Mouse (Mus musculus) T-cell, adult 2 months (primary cell): ENCODE results near the gene Ryr3.

Experiments used
- DNase-seq: peaks from one replicate; pipeline ENCODE4 v3.0.0; 2022; ENCODE audit warnings: low spot score

The Ryr3 gene

GRCm38 (mm10) chr2:112910579-112910978 is 306.3 kb downstream of the Ryr3 start:
- DNase-seq: no peak

- no peak for DNase-seq
Observed at GRCm38 (mm10) chr2:112909142-112909541, 307.8 kb downstream of the Ryr3 start.

GRCm38 (mm10) chr2:112900747-112901146 is 316.1 kb downstream of the Ryr3 start:
- DNase-seq: no peak

- no peak for DNase-seq
Observed at GRCm38 (mm10) chr2:112884456-112885114, 332.3 kb downstream of the Ryr3 start.

- no peak for DNase-seq
Observed at GRCm38 (mm10) chr2:112881805-112882204, 335.1 kb downstream of the Ryr3 start.

- no peak for DNase-seq
Observed at GRCm38 (mm10) chr2:112881376-112881775, 335.5 kb downstream of the Ryr3 start.

GRCm38 (mm10) chr2:112877404-112877803 is 339.5 kb downstream of the Ryr3 start:
- DNase-seq: no peak

GRCm38 (mm10) chr2:112866043-112866551 is 350.8 kb downstream of the Ryr3 start:
- no peak for DNase-seq

GRCm38 (mm10) chr2:112861792-112862191 is 355.1 kb downstream of the Ryr3 start:
- no peak for DNase-seq

GRCm38 (mm10) chr2:112845583-112846512 is 371.0 kb downstream of the Ryr3 start:
- no peak for DNase-seq

- no peak for DNase-seq
Observed at GRCm38 (mm10) chr2:112842877-112843276, 374.0 kb downstream of the Ryr3 start.

GRCm38 (mm10) chr2:112831423-112832305 is 385.2 kb downstream of the Ryr3 start:
- DNase-seq: no peak

- DNase-seq: no peak
Observed at GRCm38 (mm10) chr2:112826571-112826970, 390.3 kb downstream of the Ryr3 start.

GRCm38 (mm10) chr2:112822721-112823120 is 394.2 kb downstream of the Ryr3 start:
- no peak for DNase-seq

GRCm38 (mm10) chr2:112819059-112819458 is 397.8 kb downstream of the Ryr3 start:
- DNase-seq: no peak

- DNase-seq: no peak
Observed at GRCm38 (mm10) chr2:112816976-112817375, 399.9 kb downstream of the Ryr3 start.

- no peak for DNase-seq
Observed at GRCm38 (mm10) chr2:112815960-112816359, 400.9 kb downstream of the Ryr3 start.

GRCm38 (mm10) chr2:112812637-112813402 is 404.1 kb downstream of the Ryr3 start:
- no peak for DNase-seq

GRCm38 (mm10) chr2:112806015-112806414 is 410.9 kb downstream of the Ryr3 start:
- DNase-seq: no peak

GRCm38 (mm10) chr2:112799995-112800353 is 416.9 kb downstream of the Ryr3 start:
- peak; percentile 14 for DNase-seq

GRCm38 (mm10) chr2:112799351-112799994 is 417.4 kb downstream of the Ryr3 start:
- DNase-seq: no peak
